Mouse (Mus musculus) limb, embryonic 13.5 days (tissue): Measurements from ENCODE around the gene Tmem98. TPM values are rescaled to one million over a fixed set of nuclear protein-coding genes. Genes with fewer than 3 reads are reported as not detected.
A peak's percentile ranks its signal among the peaks of the same experiment; 100 is the strongest.

ENCODE experiments used
- ATAC-seq: fragments of 200-750 bp; cut with Nextera tagmentation; 2 replicates; pipeline ENCODE4 v1.8.0; 2017; ENCODE audit warnings: low read depth, moderate number of reproducible peaks, moderate TSS enrichment; ENCODE audit not compliant: low FRiP score
- H3K27ac ChIP-seq: fragments of 300-500 bp; sonication (generic); 2 replicates; pipeline ENCODE4 v1.5.1; 2015; ENCODE audit warnings: inconsistent platforms, mild to moderate bottlenecking, moderate library complexity
- H3K27me3 ChIP-seq: fragments of 300-500 bp; sonication (generic); 2 replicates; pipeline ENCODE4 v1.6.1; 2015; ENCODE audit warnings: mild to moderate bottlenecking, inconsistent platforms
- H3K36me3 ChIP-seq: fragments of 300-500 bp; sonication (generic); 2 replicates; pipeline ENCODE4 v1.6.1; 2015; ENCODE audit warnings: inconsistent platforms, mild to moderate bottlenecking, moderate library complexity
- H3K4me1 ChIP-seq: fragments of 300-500 bp; sonication (generic); 2 replicates; pipeline ENCODE4 v1.6.1; 2015; ENCODE audit warnings: inconsistent platforms
- H3K4me2 ChIP-seq: fragments of 300-500 bp; sonication (generic); replicated peaks from 2 replicates; pipeline ENCODE4 v1.6.1; 2015; ENCODE audit warnings: inconsistent platforms, mild to moderate bottlenecking, moderate library complexity
- H3K4me3 ChIP-seq: fragments of 300-500 bp; sonication (generic); 2 replicates; pipeline ENCODE4 v1.5.1; 2015; ENCODE audit warnings: moderate library complexity, mild to moderate bottlenecking, inconsistent platforms
- H3K9ac ChIP-seq: fragments of 300-500 bp; sonication (generic); 2 replicates; pipeline ENCODE4 v1.6.1; 2015; ENCODE audit warnings: mild to moderate bottlenecking, inconsistent platforms
- H3K9me3 ChIP-seq: fragments of 300-500 bp; sonication (generic); 2 replicates; pipeline ENCODE4 v1.6.1; 2016; ENCODE audit warnings: inconsistent platforms
- WGBS: fragments of 180-500 bp; shearing (Covaris S2); methylation state at CpG from one replicate; pipeline ENCODE4 v1.1.7; 2015; 5-methylcytosine and 5-hydroxymethylcytosine counted together
- polyA plus RNA-seq: library from polyadenylated mRNA; unstranded; fragments of >200 nt; fragmentation: Nextera tagmentation; extraction: Ambion mirVana; gene quantifications from 2 replicates; pipeline ENCODE4 v1.2.1, GENCODE M21; 2015

Tmem98 gene
- polyA plus RNA-seq, 1 experiment from 2014 or later, result 107 TPM

DNA sequence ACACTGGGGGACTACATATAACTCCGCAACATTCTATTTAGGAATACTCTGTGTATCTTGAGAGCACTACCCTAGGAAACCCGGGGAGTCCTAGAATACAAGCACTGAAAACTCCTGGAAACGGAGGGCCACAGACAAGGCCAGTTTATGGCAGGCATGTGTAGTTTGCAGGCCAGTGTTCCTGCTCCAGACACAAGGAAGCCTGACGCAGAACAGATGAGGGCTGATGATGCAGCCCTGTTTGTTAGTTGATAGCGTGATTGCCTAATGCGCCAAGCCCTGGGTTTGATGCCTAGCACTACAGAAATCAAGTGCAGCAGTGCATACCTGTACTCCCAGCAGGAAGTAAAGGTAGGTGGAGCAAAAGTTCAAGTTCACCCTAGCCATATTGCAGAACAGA lies 31.8 kb upstream of the Tmem98 start:
- ATAC-seq, result no peak
- no peak overlapping the region for H3K27ac ChIP-seq
- H3K9me3 ChIP-seq, result no peaks in the 10 kb centered on the region
- peaks cover 11% of the 10 kb centered on the region; the same call in 1 of the 2 replicates for H3K27me3 ChIP-seq
- peak overlapping the region; percentile 19; the same call in 1 of the 2 replicates for H3K4me2 ChIP-seq
- WGBS, result 56% methylated on average over 6 of the region's 6 CpGs
- no peak overlapping the region for H3K4me3 ChIP-seq
- peaks cover 12% of the 10 kb centered on the region; the same call in 1 of the 2 replicates for H3K4me1 ChIP-seq
- no peak overlapping the region for H3K9ac ChIP-seq
- H3K36me3 ChIP-seq, result no peaks in the 10 kb centered on the region

- H3K4me1 ChIP-seq, result peaks cover 12% of the 10 kb centered on the region; the same call in 1 of the 2 replicates
- H3K27ac ChIP-seq, result 0 out of 2 replicates have a peak overlapping the region, but pooled peaks have one; percentile 63
- H3K9ac ChIP-seq, result peak overlapping the region; percentile 70
- peak overlapping the region; percentile 69 for H3K4me3 ChIP-seq
- H3K27me3 ChIP-seq, result peaks cover 11% of the 10 kb centered on the region; the same call in 1 of the 2 replicates
- no peaks in the 10 kb centered on the region for H3K9me3 ChIP-seq
- no peak for ATAC-seq
- peak overlapping the region; percentile 85 for H3K4me2 ChIP-seq
- H3K36me3 ChIP-seq, result no peaks in the 10 kb centered on the region
- 3% methylated on average over 18 of the region's 18 CpGs for WGBS
These were observed 31.0 kb upstream of the Tmem98 start for GRCm38 (mm10) chr11:80778916-80779526.

GRCm38 (mm10) chr11:80779527-80780344 lies 30.2 kb upstream of the Tmem98 start, which contains the start of gene Myo1d:
TSS of gene Myo1d (minus strand) at chr11:80780025.
- peak within 1 kb of the TSS; percentile 69 for H3K4me3 ChIP-seq
- 1% methylated on average over 70 of the region's 87 CpGs for WGBS
- ATAC-seq, result peak; percentile 95
- H3K4me2 ChIP-seq, result peak within 1 kb of the TSS; percentile 85
- H3K36me3 ChIP-seq, result no peaks in the 10 kb centered on the region
- peaks cover 9% of the 10 kb centered on the region; the same call in 1 of the 2 replicates for H3K27me3 ChIP-seq
- peaks cover 7% of the 10 kb centered on the region; the same call in 1 of the 2 replicates for H3K4me1 ChIP-seq
- H3K9me3 ChIP-seq, result no peaks in the 10 kb centered on the region
- peak within 1 kb of the TSS; percentile 63; the same call in 1 of the 2 replicates for H3K27ac ChIP-seq
- peak within 1 kb of the TSS; percentile 70 for H3K9ac ChIP-seq

- peaks cover 6% of the 10 kb centered on the region; the same call in 1 of the 2 replicates for H3K4me1 ChIP-seq
- ATAC-seq, result no peak
- no peaks in the 10 kb centered on the region for H3K9me3 ChIP-seq
- 85% methylated on average over 2 of the region's 2 CpGs for WGBS
- H3K4me2 ChIP-seq, result no peak overlapping the region
- H3K9ac ChIP-seq, result no peak overlapping the region
- no peak overlapping the region for H3K4me3 ChIP-seq
- H3K36me3 ChIP-seq, result no peaks in the 10 kb centered on the region
- peaks cover 2% of the 10 kb centered on the region; the same call in 1 of the 2 replicates for H3K27me3 ChIP-seq
- H3K27ac ChIP-seq, result no peak overlapping the region
These were observed 28.4 kb upstream of the Tmem98 start for GRCm38 (mm10) chr11:80781535-80781934.

DNA sequence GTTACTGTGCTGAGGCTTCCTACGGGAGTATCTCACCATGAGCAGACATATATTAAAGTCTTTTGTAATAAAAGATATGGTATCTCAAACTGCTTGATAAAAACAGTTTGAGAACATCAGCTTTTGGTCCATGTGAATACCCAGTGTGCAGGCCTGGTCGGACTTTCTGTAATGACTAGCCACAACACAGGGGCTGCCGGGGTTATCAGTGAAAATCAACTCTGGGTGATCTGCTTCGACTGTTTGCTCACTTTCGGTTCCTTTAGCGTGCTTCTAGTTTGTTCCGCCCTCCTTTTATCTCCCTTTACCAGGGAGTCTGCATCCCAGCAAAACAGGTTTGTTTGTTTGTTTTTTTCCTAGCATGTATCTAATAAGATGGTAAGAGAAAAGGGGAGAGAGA lies 26.5 kb upstream of the Tmem98 start:
- ATAC-seq, result no peak

GRCm38 (mm10) chr11:80784294-80784743 lies 25.7 kb upstream of the Tmem98 start:
- no peaks in the 10 kb centered on the region for H3K36me3 ChIP-seq
- H3K9me3 ChIP-seq, result no peaks in the 10 kb centered on the region
- no peaks in the 10 kb centered on the region for H3K4me1 ChIP-seq
- H3K9ac ChIP-seq, result no peak overlapping the region
- 24% methylated on average over 3 of the region's 3 CpGs for WGBS
- no peak overlapping the region for H3K27ac ChIP-seq
- H3K27me3 ChIP-seq, result peaks cover 5% of the 10 kb centered on the region; the same call in 1 of the 2 replicates
- ATAC-seq, result no peak
- H3K4me3 ChIP-seq, result no peak overlapping the region
- no peak overlapping the region for H3K4me2 ChIP-seq

More for the DNA sequence above, 26.5 kb upstream of the Tmem98 start:
- no peak overlapping the region for H3K9ac ChIP-seq
- WGBS, result 72% methylated on average over 7 of the region's 7 CpGs
- no peaks in the 10 kb centered on the region for H3K36me3 ChIP-seq
- H3K9me3 ChIP-seq, result no peaks in the 10 kb centered on the region
- no peak overlapping the region for H3K4me3 ChIP-seq
- H3K27ac ChIP-seq, result no peak overlapping the region
- no peak overlapping the region for H3K4me2 ChIP-seq
- H3K4me1 ChIP-seq, result peaks cover 6% of the 10 kb centered on the region; the same call in 1 of the 2 replicates
- H3K27me3 ChIP-seq, result peaks cover under 1% of the 10 kb centered on the region; the same call in 1 of the 2 replicates

DNA sequence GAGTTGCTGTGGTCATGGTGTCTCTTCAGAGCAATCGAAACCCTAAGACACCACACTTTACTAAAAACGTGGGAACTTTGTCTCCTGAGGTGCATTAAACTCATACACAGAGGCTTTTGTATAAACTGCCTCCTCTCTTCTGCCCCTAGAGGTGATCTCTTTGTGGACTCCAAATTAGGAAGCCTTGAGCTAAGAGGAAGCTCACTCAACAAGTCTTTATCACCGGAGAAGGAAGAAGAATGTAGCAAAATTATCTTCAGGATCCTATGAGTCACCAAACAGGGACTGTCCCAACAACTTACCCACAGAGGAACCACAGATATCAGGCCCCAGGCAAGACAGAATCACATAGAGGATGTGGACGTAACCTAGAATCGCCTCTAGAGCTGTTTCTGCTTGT lies 24.3 kb upstream of the Tmem98 start:
- Histone ChIP-seq H3K9me3 (no peaks in the 10 kb centered on the region), H3K9ac (no peak overlapping the region), H3K36me3 (no peaks in the 10 kb centered on the region), H3K4me3 (no peak overlapping the region), H3K4me2 (no peak overlapping the region), H3K4me1 (no peaks in the 10 kb centered on the region), H3K27me3 (peaks cover 8% of the 10 kb centered on the region; the same call in 1 of the 2 replicates), H3K27ac (no peak overlapping the region)
- 84% methylated on average over 5 of the region's 5 CpGs for WGBS
- ATAC-seq, result no peak

DNA sequence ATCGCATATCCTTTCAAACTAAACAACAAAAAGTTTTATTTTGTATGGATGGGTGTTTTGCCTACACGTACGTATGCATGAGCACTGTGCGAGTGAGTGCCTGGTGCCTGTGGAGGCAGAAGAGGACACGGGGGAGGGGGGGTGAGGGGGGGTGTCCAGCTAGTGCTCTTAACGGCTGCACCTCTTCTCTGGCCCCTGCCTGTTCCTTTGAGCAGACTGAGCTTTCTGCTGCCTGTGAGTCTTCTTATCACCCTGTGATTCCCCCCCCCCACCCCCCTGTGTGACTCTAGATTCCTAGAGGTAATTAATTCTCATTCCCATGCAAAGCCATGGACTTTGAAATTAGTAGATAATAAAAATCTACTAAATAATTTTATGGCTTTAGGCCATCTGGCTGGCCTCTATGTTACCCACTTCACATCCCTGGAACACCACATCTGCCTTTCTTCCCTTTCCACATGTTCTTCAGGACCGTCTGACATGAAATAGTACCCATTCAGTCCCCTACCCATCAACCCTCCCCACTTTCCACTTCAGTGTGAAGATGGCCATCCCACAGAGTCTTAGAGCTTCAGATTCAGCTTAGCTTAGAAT lies 20.2 kb upstream of the Tmem98 start:
- Histone ChIP-seq H3K4me1 (no peaks in the 10 kb centered on the region), H3K9ac (no peak overlapping the region), H3K36me3 (no peaks in the 10 kb centered on the region), H3K27ac (no peak overlapping the region), H3K4me2 (no peak overlapping the region), H3K4me3 (no peak overlapping the region), H3K9me3 (no peaks in the 10 kb centered on the region), H3K27me3 (peaks cover 8% of the 10 kb centered on the region; the same call in 1 of the 2 replicates)
- 54% methylated on average over 7 of the region's 7 CpGs for WGBS
- no peak for ATAC-seq

DNA sequence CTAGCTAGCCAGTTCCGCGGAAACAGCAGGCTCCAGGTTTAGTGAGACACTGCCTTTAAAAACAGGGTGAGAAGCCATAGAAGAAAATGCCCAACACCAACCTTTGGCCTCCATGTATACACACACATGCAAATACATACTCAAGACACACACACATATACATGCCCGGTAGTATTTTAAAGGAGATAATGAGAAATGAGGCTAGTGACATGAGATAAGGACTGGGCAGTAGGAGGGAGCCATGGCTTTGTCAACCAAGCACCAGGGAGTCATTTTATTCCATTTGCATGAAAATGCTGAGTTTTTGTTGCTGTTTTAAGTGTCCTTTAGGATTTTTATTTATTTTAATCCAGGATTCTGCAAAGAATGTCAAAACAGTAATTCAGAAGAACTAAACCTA lies 19.6 kb upstream of the Tmem98 start:
- Histone ChIP-seq H3K27me3 (peaks cover 8% of the 10 kb centered on the region; the same call in 1 of the 2 replicates), H3K36me3 (no peaks in the 10 kb centered on the region), H3K4me1 (no peaks in the 10 kb centered on the region), H3K9ac (no peak overlapping the region), H3K27ac (no peak overlapping the region), H3K4me3 (no peak overlapping the region), H3K4me2 (no peak overlapping the region), H3K9me3 (no peaks in the 10 kb centered on the region)
- WGBS, result 58% methylated on average over 3 of the region's 3 CpGs
- ATAC-seq, result no peak

DNA sequence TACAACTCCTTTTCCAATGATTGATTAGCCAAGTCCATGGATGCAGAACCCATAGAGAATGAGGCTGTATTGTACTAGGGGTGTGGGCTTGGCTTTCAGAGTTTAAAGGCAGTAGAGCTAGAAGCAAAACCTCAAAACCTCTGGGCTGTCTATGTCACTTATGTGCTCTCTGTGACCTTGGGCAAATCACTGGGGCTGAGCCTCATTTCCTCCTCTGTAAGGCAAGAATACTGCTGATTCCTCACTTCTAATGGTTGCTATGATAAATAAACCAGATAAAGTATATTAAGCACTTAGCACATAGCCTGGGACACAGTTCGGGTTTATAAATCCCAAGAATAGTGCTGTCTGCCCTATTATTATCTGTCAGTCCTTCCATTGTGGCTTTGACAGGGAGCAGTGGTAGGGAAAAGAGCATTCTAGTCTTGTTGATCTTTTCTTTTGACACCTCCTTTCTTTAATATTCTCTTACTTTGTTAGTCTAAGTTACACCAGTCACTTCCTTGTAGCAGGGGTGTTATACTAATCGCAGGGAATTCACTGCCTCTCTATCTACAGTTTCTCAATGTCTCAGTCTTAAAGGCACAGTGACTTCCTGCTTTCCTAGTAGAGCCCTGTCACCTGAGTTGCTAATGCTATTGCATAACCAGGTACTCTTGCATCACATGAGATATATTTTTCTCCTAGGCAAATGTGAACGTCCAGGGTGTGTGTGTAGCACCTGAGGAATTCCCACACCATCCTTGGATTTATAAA lies 18.1 kb upstream of the Tmem98 start:
- Histone ChIP-seq H3K27ac (no peak overlapping the region), H3K9me3 (no peaks in the 10 kb centered on the region), H3K4me3 (no peak overlapping the region), H3K27me3 (peaks cover 8% of the 10 kb centered on the region; the same call in 1 of the 2 replicates), H3K4me1 (0 out of 2 replicates have a peak, but pooled peaks cover 3% of the 10 kb centered on the region), H3K9ac (no peak overlapping the region), H3K4me2 (no peak overlapping the region), H3K36me3 (no peaks in the 10 kb centered on the region)
- 68% methylated on average over 3 of the region's 3 CpGs for WGBS
- ATAC-seq, result no peak

- H3K4me2 ChIP-seq, result no peak overlapping the region
- H3K4me1 ChIP-seq, result 0 out of 2 replicates have a peak, but pooled peaks cover 3% of the 10 kb centered on the region
- H3K4me3 ChIP-seq, result no peak overlapping the region
- no peaks in the 10 kb centered on the region for H3K36me3 ChIP-seq
- no peak overlapping the region for H3K27ac ChIP-seq
- no peaks in the 10 kb centered on the region for H3K9me3 ChIP-seq
- no peak overlapping the region for H3K9ac ChIP-seq
- peaks cover 8% of the 10 kb centered on the region; the same call in 1 of the 2 replicates for H3K27me3 ChIP-seq
- WGBS, result 83% methylated on average over 4 of the region's 4 CpGs
- no peak for ATAC-seq
These were observed 16.6 kb upstream of the Tmem98 start for GRCm38 (mm10) chr11:80793386-80793785.
